Mouse (Mus musculus) v-Abl transformed pro-B cells (cell line): ENCODE results near the gene Olfr1196.
"Not testable (repeated sequence)": the region's sequence is repeated elsewhere in the genome, so short reads cannot be mapped to it uniquely, and the experiment has no call there.

Source experiments
- in situ Hi-C, 2 experiments: fragments of 400-800 bp; cut with MboI; formaldehyde crosslinking; loops; one replicate each; pipeline ENCODE4 v1.15.1; 2025; ENCODE audit not compliant: unreplicated experiment in 2 of 2

Olfr1196 gene

DNA sequence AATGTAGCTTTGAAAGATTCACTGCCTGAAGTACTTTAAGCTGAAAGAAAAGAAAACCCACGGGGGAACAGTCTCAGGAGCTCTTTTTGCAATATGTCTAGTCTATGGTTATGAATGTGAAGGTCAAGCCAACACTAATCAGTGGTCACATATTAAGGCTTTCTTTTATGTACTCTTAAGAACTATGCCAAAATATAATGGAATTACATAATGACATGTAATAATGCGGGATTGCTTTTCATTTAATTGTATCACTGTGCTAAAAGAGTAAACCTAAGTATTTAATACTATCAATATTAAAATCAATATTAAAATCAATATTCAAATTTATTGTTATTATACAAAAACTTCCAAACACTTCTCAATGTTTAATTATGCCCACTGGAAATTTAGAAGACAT lies at the start of gene Olfr1196:
TSS of gene Olfr1196 (minus strand) at position 101 of the 400 bp plus-strand sequence.
- in situ Hi-C loops = no loop called here

GRCm38 (mm10) chr2:88751270-88751669 lies 46.9 kb upstream of the Olfr1196 start, which contains the start of gene Olfr1198:
TSS of gene Olfr1198 (minus strand) at chr2:88751370.
- in situ Hi-C loops = no loop called here

GRCm38 (mm10) chr2:88743379-88743778 lies 39.0 kb upstream of the Olfr1196 start:
- in situ Hi-C loops = no loop called here

DNA sequence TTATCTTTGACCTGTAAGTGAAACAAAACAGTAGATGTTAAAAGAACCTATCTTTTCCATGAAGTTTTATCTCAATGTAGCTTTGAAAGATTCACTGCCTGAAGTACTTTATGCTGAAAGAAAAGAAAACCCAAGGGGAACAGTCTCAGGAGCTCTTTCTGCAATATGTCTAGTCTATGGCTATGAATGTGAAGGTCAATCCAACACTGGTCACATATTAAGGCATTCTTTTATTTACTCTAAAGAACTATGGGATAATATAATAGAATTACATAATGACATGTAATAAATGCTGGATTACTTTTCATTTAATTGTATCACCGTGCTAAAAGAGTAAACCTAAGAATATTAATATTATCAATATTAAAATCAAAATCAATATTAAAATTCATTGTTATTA lies 27.9 kb upstream of the Olfr1196 start, which contains the start of gene Olfr1197:
TSS of gene Olfr1197 (minus strand) at position 101 of the 400 bp plus-strand sequence.
- in situ Hi-C loops = no loop called here

DNA sequence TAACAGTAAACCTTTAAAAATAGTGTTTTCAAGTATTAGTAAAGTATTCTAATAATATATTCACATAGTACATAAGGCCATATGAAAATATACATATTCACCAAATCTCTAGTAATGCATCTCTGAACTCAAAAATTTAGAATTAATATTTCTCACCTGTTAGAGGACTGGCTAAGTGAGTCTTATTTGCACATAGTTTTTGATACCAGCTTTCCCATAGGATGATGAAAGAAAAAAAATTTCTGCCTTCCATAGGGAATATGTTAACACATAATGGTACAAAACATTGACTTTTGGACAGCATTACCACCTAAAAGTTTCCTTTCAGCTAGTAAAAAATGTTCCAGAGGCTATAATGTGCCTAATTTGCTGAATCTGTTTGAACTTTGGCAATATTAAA lies 15.3 kb downstream of the Olfr1196 start, which contains the start of gene Olfr1195:
TSS of gene Olfr1195 (minus strand) at position 101 of the 400 bp plus-strand sequence.
- in situ Hi-C loops = no loop called here

GRCm38 (mm10) chr2:88675328-88675727 lies 29.1 kb downstream of the Olfr1196 start, which contains the start of gene Olfr1193:
TSS of gene Olfr1193 (plus strand) at chr2:88675628.
- in situ Hi-C loops = not testable (repeated sequence)

DNA sequence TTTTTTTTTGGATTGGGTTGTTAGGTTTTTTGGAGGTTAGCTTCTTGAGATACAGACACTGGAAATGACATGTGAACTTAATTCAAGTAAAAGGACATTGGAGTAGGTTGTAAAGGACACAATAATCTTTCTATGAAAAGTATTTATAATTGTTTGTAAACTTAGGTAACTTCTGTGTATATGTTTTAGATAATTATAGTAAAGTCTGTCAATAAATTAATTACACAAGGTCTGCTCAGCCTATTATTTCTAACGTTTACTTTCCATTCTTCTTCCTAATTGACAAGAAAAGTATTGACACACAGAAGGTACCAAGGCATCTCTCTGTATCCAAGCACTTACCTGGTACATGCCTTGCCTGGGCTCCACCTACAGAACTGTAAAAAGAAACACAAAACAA lies 56.2 kb downstream of the Olfr1196 start, which contains the start of gene Olfr1192-ps1:
TSS of gene Olfr1192-ps1 (plus strand) at position 301 of the 400 bp plus-strand sequence.
- in situ Hi-C loops = no loop called here
